Mouse (Mus musculus): ENCODE results near the gene Cep162. TPM values are rescaled to one million over a fixed set of nuclear protein-coding genes. Genes with fewer than 3 reads are reported as not detected.

Gene Cep162
- polyA plus RNA-seq (2012; ENCODE audit: insufficient read depth, low replicate concordance) = 0.35 and 0.64 TPM in 2 replicates

DNA sequence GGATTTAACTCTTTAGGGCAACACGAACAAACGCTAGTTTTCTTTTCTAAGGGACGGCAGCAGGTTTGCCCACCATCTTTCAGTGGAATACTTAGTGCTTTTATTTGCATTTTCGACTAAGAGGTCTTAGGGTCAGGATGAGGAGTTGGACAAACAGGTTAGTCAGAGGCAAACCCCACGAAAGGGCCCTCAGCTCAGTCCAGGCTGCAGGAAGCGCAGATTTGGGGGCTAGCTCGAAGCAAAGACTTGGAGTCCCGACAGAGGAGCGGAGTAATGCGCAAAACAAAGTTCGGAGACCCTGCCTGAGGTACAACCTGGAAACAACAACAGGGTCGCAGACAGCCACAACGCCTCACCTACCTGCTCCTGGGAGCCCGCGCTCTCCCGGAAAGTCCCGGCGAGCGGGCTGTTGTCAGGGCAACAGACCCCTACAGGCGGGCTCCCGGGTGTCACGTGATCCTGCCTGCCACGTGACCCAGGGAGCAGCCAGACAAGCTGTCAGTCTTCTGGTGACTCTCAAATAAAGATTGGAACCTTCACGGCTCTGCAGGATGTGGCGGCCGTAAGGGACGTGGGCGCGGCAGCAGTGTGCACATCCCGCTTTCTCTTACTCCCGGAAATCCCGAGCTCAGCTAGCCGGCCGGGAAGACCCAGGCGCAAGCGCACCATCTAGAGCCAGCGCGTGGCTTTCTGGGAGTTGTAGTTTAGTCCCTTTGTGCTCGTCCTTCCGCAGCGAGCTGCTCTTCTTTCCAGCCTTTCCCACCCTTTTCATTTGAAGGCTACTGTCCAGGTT is at the start of gene Cep162:
Cep162 (minus strand) TSS at position 634 of the 793 bp plus-strand sequence.
- Histone ChIP-seq H3K4me1 (peaks cover 15% of the 10 kb centered on the region), H3K9me3 (no peaks in the 10 kb centered on the region), H3K27me3 (replicated peaks) (peaks cover 1% of the 10 kb centered on the region), H3K36me3 (replicated peaks; ENCODE audit: low read length) (peaks cover 10% of the 10 kb centered on the region), H3K4me3 (replicated peaks) (peak within 1 kb of the TSS; percentile 93)
- no peak for TF ChIP-seq GATA1 (IDR thresholded peaks at IDR 0.05; ENCODE audit: borderline replicate concordance, low read length)
- no peak for TF ChIP-seq FLI1 (IDR thresholded peaks at IDR 0.05; ENCODE audit: low read length)

- no peak overlapping the region for H3K4me3 ChIP-seq (replicated peaks)
- TF ChIP-seq FLI1 (IDR thresholded peaks at IDR 0.05; ENCODE audit: low read length) (no peak), GATA1 (IDR thresholded peaks at IDR 0.05; ENCODE audit: borderline replicate concordance, low read length) (no peak)
- peaks cover 3% of the 10 kb centered on the region; the same call in 1 of the 2 replicates for H3K9me3 ChIP-seq
- H3K36me3 ChIP-seq (replicated peaks; ENCODE audit: low read length) = no peaks in the 10 kb centered on the region
- H3K27me3 ChIP-seq (replicated peaks) = no peaks in the 10 kb centered on the region
- no peaks in the 10 kb centered on the region for H3K4me1 ChIP-seq
Measured at GRCm38 (mm10) chr9:87303196-87303595, 47.9 kb upstream of the Cep162 start.

- H3K9me3 ChIP-seq = peaks cover 3% of the 10 kb centered on the region; the same call in 1 of the 2 replicates
- no peaks in the 10 kb centered on the region for H3K27me3 ChIP-seq (replicated peaks)
- no peaks in the 10 kb centered on the region for H3K36me3 ChIP-seq (replicated peaks; ENCODE audit: low read length)
- no peaks in the 10 kb centered on the region for H3K4me1 ChIP-seq
- TF ChIP-seq GATA1 (IDR thresholded peaks at IDR 0.05; ENCODE audit: borderline replicate concordance, low read length) = no peak
- no peak for TF ChIP-seq FLI1 (IDR thresholded peaks at IDR 0.05; ENCODE audit: low read length)
- no peak overlapping the region for H3K4me3 ChIP-seq (replicated peaks)
Measured at GRCm38 (mm10) chr9:87298900-87299299, 43.6 kb upstream of the Cep162 start.

GRCm38 (mm10) chr9:87297522-87297921 is 42.2 kb upstream of the Cep162 start:
- Histone ChIP-seq H3K4me1 (no peaks in the 10 kb centered on the region), H3K36me3 (replicated peaks; ENCODE audit: low read length) (no peaks in the 10 kb centered on the region), H3K4me3 (replicated peaks) (no peak overlapping the region), H3K27me3 (replicated peaks) (no peaks in the 10 kb centered on the region), H3K9me3 (peaks cover 3% of the 10 kb centered on the region; the same call in 1 of the 2 replicates)
- TF ChIP-seq GATA1 (IDR thresholded peaks at IDR 0.05; ENCODE audit: borderline replicate concordance, low read length) = no peak
- no peak for TF ChIP-seq FLI1 (IDR thresholded peaks at IDR 0.05; ENCODE audit: low read length)

- Histone ChIP-seq H3K9me3 (no peaks in the 10 kb centered on the region), H3K4me3 (replicated peaks) (peak overlapping the region; percentile 93), H3K27me3 (replicated peaks) (peaks cover 1% of the 10 kb centered on the region), H3K4me1 (peaks cover 14% of the 10 kb centered on the region; the same call in 1 of the 2 replicates), H3K36me3 (replicated peaks; ENCODE audit: low read length) (peaks cover 8% of the 10 kb centered on the region)
- TF ChIP-seq FLI1 (IDR thresholded peaks at IDR 0.05; ENCODE audit: low read length) = no peak
- no peak for TF ChIP-seq GATA1 (IDR thresholded peaks at IDR 0.05; ENCODE audit: borderline replicate concordance, low read length)
Measured at GRCm38 (mm10) chr9:87255696-87256030, 327 bp upstream of the Cep162 start.

DNA sequence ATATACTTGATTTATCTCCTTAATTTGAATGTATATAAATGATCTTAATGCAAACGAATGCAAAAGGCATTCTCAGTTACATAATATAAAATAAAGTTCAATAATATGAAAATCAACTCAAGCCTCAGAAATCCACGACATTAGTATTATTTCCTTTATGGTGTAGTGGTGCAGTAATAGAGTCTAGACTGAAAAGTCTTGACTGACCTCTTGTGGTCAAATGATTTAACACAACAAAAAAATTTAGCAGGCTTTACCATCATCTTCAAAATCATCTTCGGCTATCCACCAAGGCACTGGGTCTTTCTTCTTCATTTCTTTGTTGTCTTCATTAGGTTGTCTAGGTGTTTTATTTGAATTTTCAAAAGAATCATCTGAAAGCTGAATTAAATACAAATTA is 7.2 kb downstream of the Cep162 start:
- Histone ChIP-seq H3K36me3 (replicated peaks; ENCODE audit: low read length) (peaks cover 68% of the 10 kb centered on the region), H3K9me3 (no peaks in the 10 kb centered on the region), H3K27me3 (replicated peaks) (no peaks in the 10 kb centered on the region), H3K4me1 (peaks cover 15% of the 10 kb centered on the region), H3K4me3 (replicated peaks) (no peak overlapping the region)
- TF ChIP-seq FLI1 (IDR thresholded peaks at IDR 0.05; ENCODE audit: low read length) = no peak
- no peak for TF ChIP-seq GATA1 (IDR thresholded peaks at IDR 0.05; ENCODE audit: borderline replicate concordance, low read length)

DNA sequence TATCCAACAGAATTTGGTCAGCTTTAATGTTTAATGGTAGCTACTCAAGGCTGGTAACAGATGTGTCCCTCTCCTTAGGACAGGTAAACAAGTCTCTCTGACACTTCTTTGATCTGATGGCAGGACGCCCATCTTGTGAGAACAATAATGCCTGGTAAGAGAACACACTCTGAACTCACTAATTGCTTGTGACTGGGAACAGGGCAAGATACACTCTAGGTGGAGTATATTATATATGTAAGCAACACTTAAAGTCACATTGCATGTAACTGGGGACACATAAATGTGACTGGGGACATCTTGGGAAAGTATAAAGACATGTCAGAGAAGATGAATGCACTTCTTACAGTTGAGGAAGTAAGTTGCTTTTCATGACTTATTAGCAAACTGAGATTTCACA is 7.7 kb downstream of the Cep162 start:
- TF ChIP-seq GATA1 (IDR thresholded peaks at IDR 0.05; ENCODE audit: borderline replicate concordance, low read length) = no peak
- no peak for TF ChIP-seq FLI1 (IDR thresholded peaks at IDR 0.05; ENCODE audit: low read length)
- Histone ChIP-seq H3K4me3 (replicated peaks) (no peak overlapping the region), H3K36me3 (replicated peaks; ENCODE audit: low read length) (peaks cover 67% of the 10 kb centered on the region), H3K27me3 (replicated peaks) (no peaks in the 10 kb centered on the region), H3K4me1 (peaks cover 10% of the 10 kb centered on the region), H3K9me3 (no peaks in the 10 kb centered on the region)

DNA sequence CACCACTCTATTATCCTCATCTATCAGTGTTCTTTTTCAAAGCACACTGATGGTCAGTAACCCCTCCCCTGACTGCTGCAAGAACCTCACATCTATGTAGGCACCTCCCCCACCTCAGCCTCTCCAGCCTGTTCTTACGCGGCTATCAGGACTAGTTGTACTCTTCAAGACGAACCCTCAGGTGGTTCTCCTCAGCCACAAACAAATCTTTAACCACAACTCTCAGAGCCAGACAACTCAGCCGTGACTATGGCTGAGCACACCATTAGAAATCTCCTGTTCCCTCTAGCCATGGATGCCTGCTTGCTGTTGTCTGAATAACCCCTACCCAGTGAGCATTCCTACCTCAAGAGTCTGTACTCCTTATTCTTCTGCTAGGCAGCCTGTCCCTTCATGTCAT is 42.1 kb downstream of the Cep162 start:
- no peaks in the 10 kb centered on the region for H3K27me3 ChIP-seq (replicated peaks)
- no peak for TF ChIP-seq GATA1 (IDR thresholded peaks at IDR 0.05; ENCODE audit: borderline replicate concordance, low read length)
- no peak for TF ChIP-seq FLI1 (IDR thresholded peaks at IDR 0.05; ENCODE audit: low read length)
- H3K36me3 ChIP-seq (replicated peaks; ENCODE audit: low read length) = peaks cover 82% of the 10 kb centered on the region
- H3K9me3 ChIP-seq = no peaks in the 10 kb centered on the region
- peaks cover 8% of the 10 kb centered on the region for H3K4me1 ChIP-seq
- H3K4me3 ChIP-seq (replicated peaks) = no peak overlapping the region

- Histone ChIP-seq H3K36me3 (replicated peaks; ENCODE audit: low read length) (peaks cover 87% of the 10 kb centered on the region), H3K27me3 (replicated peaks) (no peaks in the 10 kb centered on the region), H3K9me3 (no peaks in the 10 kb centered on the region), H3K4me1 (peaks cover 8% of the 10 kb centered on the region), H3K4me3 (replicated peaks) (no peak overlapping the region)
- TF ChIP-seq GATA1 (IDR thresholded peaks at IDR 0.05; ENCODE audit: borderline replicate concordance, low read length) (no peak), FLI1 (IDR thresholded peaks at IDR 0.05; ENCODE audit: low read length) (no peak)
Measured at GRCm38 (mm10) chr9:87210830-87211339, 44.5 kb downstream of the Cep162 start.

GRCm38 (mm10) chr9:87202431-87202830 is 52.9 kb downstream of the Cep162 start:
- Histone ChIP-seq H3K9me3 (no peaks in the 10 kb centered on the region), H3K4me1 (peaks cover 18% of the 10 kb centered on the region), H3K27me3 (replicated peaks) (no peaks in the 10 kb centered on the region), H3K36me3 (replicated peaks; ENCODE audit: low read length) (peaks cover 81% of the 10 kb centered on the region), H3K4me3 (replicated peaks) (no peak overlapping the region)
- TF ChIP-seq GATA1 (IDR thresholded peaks at IDR 0.05; ENCODE audit: borderline replicate concordance, low read length) (no peak), FLI1 (IDR thresholded peaks at IDR 0.05; ENCODE audit: low read length) (no peak)

Data from megakaryocyte, embryonic 14.5 days (primary cell).